Mouse (Mus musculus) right cerebral cortex, postnatal 25 days (tissue): Measurements from ENCODE around the gene Parp8.
A peak's percentile ranks its signal among the peaks of the same experiment; 100 is the strongest.

ENCODE experiments used
- DNase-seq: peaks from one replicate; pipeline ENCODE4 v3.0.0; 2022

The Parp8 gene

GRCm38 (mm10) chr13:117018676-117019075 lies 6.7 kb downstream of the Parp8 start:
- no peak for DNase-seq

GRCm38 (mm10) chr13:117013516-117013915 lies 11.8 kb downstream of the Parp8 start:
- DNase-seq, result no peak

GRCm38 (mm10) chr13:117012031-117012430 lies 13.3 kb downstream of the Parp8 start:
- no peak for DNase-seq

GRCm38 (mm10) chr13:117010143-117010542 lies 15.2 kb downstream of the Parp8 start:
- DNase-seq, result peak; percentile 40

- no peak for DNase-seq
Observed at GRCm38 (mm10) chr13:117008021-117009015, 17.0 kb downstream of the Parp8 start.

- DNase-seq, result no peak
Observed at GRCm38 (mm10) chr13:117007566-117007965, 17.8 kb downstream of the Parp8 start.

GRCm38 (mm10) chr13:117006638-117007037 lies 18.7 kb downstream of the Parp8 start:
- DNase-seq, result no peak

DNA sequence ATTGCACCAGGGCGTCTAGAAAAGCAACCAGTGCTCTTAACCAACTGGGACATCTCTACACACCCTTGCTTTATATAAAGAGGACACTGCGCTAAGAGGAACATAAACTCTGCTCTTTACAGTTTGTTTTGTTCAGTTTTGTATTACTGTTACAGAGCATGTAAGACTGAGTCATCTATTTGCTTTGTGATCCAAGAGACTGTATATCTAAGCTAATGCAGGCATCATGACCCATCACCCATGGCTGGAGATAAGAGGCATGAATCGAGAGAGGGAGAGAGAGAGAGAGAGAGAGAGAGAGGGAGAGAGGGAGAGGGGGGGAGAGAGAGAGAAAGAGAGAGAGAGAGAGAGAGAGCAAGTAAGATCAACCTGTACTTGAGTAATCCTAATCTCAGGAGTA lies 24.8 kb downstream of the Parp8 start:
- DNase-seq, result no peak

DNA sequence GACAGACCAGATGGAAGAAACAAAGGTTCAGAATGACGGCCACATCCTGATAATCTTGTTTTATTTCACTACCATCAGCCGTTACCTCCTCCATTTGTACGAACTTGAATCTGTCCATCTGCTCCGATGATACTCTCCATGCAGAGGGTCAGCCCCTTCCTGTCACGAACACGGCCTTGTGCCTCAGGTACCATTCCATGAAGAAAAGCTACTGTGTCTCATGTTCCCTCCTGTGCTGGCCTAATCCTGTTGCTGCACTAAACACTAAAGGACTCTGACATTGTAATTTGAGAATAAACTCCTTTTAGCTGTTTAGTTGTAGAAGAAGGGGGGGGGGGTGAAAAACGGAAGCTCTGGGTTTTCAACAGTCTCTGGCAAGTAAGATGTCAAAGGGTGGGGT lies 33.8 kb downstream of the Parp8 start:
- no peak for DNase-seq

DNA sequence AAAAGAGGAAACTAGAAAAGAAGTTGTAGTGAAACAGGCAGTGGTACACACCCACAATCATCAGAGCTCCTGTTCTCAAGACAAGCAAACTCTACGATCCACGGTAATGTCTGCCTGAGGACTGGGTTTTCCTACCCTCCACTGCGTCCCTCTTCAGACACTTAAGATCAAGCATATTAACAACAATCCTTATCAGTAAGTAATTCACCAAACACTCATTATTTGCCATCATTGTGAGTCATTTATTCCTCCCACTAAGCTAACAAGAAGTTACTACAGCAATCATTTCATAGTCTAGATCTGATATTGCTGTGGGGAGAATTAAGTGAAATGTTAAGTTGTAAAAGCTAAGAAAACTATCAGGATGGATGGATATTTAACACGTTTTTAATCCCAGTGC lies 35.0 kb downstream of the Parp8 start:
- no peak for DNase-seq

GRCm38 (mm10) chr13:116988706-116989105 lies 36.6 kb downstream of the Parp8 start:
- no peak for DNase-seq

- DNase-seq, result no peak
Observed at GRCm38 (mm10) chr13:116988208-116988607, 37.1 kb downstream of the Parp8 start.

DNA sequence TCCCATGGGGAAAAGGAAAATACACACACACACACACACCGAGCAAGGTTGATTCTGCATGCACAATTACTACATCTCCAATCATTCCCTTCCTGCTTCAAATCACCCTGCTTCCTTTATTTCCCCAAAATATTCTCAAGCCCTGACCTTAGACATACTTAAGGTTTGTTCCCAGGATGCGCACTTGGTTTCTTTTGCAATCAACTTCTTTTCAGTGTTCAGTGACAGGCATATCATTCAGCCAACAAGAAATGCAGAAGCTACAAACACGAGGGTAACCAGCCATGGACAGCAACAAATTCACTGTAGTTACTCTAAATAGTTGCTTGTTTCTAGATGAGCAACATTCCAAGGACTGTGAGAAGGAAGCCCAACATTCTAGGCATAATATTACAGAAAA lies 38.1 kb downstream of the Parp8 start:
- no peak for DNase-seq

DNA sequence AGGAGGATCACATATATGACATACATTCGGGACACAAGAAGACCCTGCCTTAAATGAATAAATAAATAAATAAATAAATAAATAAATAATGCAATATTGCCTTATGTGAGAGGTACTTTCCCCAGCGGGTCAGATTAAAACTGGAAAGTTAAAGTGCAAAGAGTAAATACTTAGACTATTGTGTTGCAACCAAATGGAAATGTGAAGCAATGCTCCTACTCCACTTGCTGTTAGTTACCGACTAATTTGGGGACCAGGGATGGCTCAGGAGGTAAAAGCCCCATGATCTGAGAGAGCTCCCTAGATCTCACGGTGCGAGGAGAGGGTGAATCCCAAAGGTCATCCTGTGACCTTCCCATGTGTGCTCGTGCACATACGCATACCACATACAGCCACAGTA lies 38.7 kb downstream of the Parp8 start:
- DNase-seq, result no peak

- no peak for DNase-seq
Observed at GRCm38 (mm10) chr13:116974081-116974860, 51.1 kb downstream of the Parp8 start.

DNA sequence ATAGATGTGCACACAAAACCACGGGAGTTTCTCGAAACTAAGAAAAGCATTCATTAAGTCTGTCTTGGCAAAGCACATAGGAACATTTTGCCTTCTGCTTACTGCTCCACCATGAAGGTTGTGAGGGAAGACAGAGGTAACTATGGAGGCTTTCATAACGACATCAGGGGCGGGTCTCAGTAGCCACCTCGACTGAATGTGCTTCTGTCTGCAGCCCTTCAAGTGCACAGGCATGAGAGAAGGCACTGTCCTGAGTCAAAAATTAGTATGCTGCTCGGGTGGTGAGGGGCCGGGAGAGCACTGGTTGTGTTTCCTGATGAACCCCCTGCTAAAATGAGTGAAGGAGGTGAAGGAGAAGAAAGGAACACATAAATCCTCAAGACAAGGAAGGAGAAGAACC lies 51.8 kb downstream of the Parp8 start:
- DNase-seq, result no peak

- DNase-seq, result no peak
Observed at GRCm38 (mm10) chr13:116972036-116972611, 53.2 kb downstream of the Parp8 start.

DNA sequence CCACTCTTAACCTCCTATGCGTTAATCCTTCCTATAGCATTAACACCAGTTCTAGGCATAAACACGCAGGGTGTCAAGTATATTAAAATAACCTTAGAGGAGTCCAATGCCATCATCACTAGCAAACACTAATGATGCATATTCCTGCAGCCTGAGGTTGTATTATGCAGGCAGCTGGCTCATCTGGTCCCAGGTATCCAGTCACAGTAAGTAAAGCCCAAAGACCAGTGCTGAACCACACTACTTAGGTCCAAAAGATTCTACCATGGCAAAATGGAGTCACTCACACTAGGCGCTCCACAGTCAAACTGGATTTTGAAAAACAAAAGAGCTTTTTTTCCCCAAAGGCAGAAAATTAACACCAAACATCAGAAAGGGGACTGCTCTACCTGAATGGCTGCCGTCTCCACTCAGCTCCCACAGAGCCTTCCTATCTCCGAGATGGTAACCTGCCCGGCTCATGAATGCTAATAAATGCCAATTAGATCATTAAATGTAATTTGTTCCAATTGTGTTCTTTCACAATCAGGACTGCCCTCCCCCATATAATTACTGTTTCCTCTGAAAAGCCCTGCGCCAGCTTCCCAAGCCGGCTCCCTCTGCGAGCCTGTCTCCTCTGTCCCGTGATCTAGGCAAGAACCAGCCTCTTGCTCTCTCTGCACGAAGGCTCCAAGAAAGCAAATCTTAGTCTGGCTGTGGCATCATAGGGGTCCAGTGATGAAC lies 54.5 kb downstream of the Parp8 start:
- DNase-seq, result no peak

- DNase-seq, result no peak
Observed at GRCm38 (mm10) chr13:116969650-116970049, 55.7 kb downstream of the Parp8 start.

GRCm38 (mm10) chr13:116968906-116969305 lies 56.4 kb downstream of the Parp8 start:
- DNase-seq, result no peak

GRCm38 (mm10) chr13:116967459-116967858 lies 57.9 kb downstream of the Parp8 start:
- no peak for DNase-seq
